Mouse (Mus musculus) testis, adult 2 months (tissue): ENCODE data around the gene Ap2m1. TPM values are rescaled to one million over a fixed set of nuclear protein-coding genes. Genes with fewer than 3 reads are reported as not detected.
"Not testable (repeated sequence)": the region's sequence is repeated elsewhere in the genome, so short reads cannot be mapped to it uniquely, and the experiment has no call there.

Experiments
- H3K27ac ChIP-seq: fragments of 200-500 bp; 2 replicates; pipeline ENCODE4 v1.5.1; 2012; ENCODE audit warnings: low read depth, low read length; ENCODE audit not compliant: control insufficient read depth, insufficient read depth
- H3K27me3 ChIP-seq: fragments of 200-500 bp; 2 replicates; pipeline ENCODE4 v1.6.1; 2012; ENCODE audit warnings: mild to moderate bottlenecking, low read length, moderate library complexity; ENCODE audit not compliant: control insufficient read depth, insufficient read depth
- H3K36me3 ChIP-seq: fragments of 200-500 bp; 2 replicates; pipeline ENCODE4 v1.6.1; 2012; ENCODE audit warnings: mild to moderate bottlenecking, low read length; ENCODE audit not compliant: control insufficient read depth, insufficient read depth
- H3K4me1 ChIP-seq: fragments of 200-500 bp; 2 replicates; pipeline ENCODE4 v1.6.1; 2012; ENCODE audit warnings: low read length; ENCODE audit not compliant: control insufficient read depth, insufficient read depth
- H3K4me3 ChIP-seq: fragments of 200-500 bp; 2 replicates; pipeline ENCODE4 v1.5.1; 2012; ENCODE audit warnings: low read depth, mild to moderate bottlenecking, low read length, moderate library complexity, mixed read lengths; ENCODE audit not compliant: control insufficient read depth
- CTCF ChIP-seq: fragments of 200-500 bp; IDR thresholded peaks from 2 replicates; pipeline ENCODE4 v1.5.1; 2012; ENCODE audit warnings: low read depth, mild to moderate bottlenecking, inconsistent platforms, low read length, moderate library complexity; ENCODE audit not compliant: control insufficient read depth, insufficient read depth, insufficient replicate concordance
- POLR2A ChIP-seq: fragments of 200-500 bp; IDR thresholded peaks from 2 replicates; pipeline ENCODE4 v1.6.1; 2012; ENCODE audit warnings: low read depth, mild to moderate bottlenecking, inconsistent platforms, low read length, moderate library complexity; ENCODE audit not compliant: control insufficient read depth
- polyA plus RNA-seq: library from polyadenylated mRNA; depleted of rRNA; stranded (reverse); fragments of >200 nt; gene quantifications from 2 replicates; pipeline ENCODE4 v1.2.3, GENCODE M21; 2012; rRNA removed

Ap2m1 gene
- polyA plus RNA-seq: 112 and 119 TPM in 2 replicates

- H3K36me3 ChIP-seq: no peaks in the 10 kb centered on the region; the same call in 1 of the 2 replicates
- H3K4me3 ChIP-seq: peak within 1 kb of the TSS; percentile 98
- TF ChIP-seq POLR2A (peak; percentile 66), CTCF (no peak)
- H3K4me1 ChIP-seq: peaks cover 3% of the 10 kb centered on the region; the same call in 1 of the 2 replicates
- H3K27me3 ChIP-seq: no peaks in the 10 kb centered on the region
- peak within 1 kb of the TSS; percentile 96 for H3K27ac ChIP-seq
Observed at GRCm38 (mm10) chr16:20535296-20536080, at the start of gene Ap2m1. TSS of gene Ap2m1 (plus strand) at chr16:20535478.

GRCm38 (mm10) chr16:20486048-20486447 lies 49.2 kb upstream of the Ap2m1 start:
- Histone ChIP-seq H3K27ac (no peak overlapping the region), H3K4me3 (no peak overlapping the region), H3K4me1 (no peaks in the 10 kb centered on the region), H3K36me3 (no peaks in the 10 kb centered on the region), H3K27me3 (no peaks in the 10 kb centered on the region)
- no peak for TF ChIP-seq POLR2A
- TF ChIP-seq CTCF: no peak

GRCm38 (mm10) chr16:20488151-20488550 lies 47.1 kb upstream of the Ap2m1 start:
- Histone ChIP-seq H3K27ac (no peak overlapping the region), H3K4me1 (no peaks in the 10 kb centered on the region), H3K4me3 (no peak overlapping the region), H3K27me3 (no peaks in the 10 kb centered on the region), H3K36me3 (no peaks in the 10 kb centered on the region)
- TF ChIP-seq CTCF: no peak
- TF ChIP-seq POLR2A: no peak

GRCm38 (mm10) chr16:20488751-20489150 lies 46.5 kb upstream of the Ap2m1 start:
- not testable (repeated sequence) for H3K36me3 ChIP-seq, H3K4me3 ChIP-seq, H3K4me1 ChIP-seq, H3K27ac ChIP-seq, H3K27me3 ChIP-seq

- Histone ChIP-seq H3K27ac (no peak overlapping the region), H3K27me3 (no peaks in the 10 kb centered on the region), H3K4me1 (no peaks in the 10 kb centered on the region), H3K36me3 (no peaks in the 10 kb centered on the region), H3K4me3 (no peak overlapping the region)
- no peak for TF ChIP-seq CTCF
- TF ChIP-seq POLR2A: no peak
Observed at GRCm38 (mm10) chr16:20489233-20489632, 46.0 kb upstream of the Ap2m1 start.

- no peak overlapping the region for H3K4me3 ChIP-seq
Observed at GRCm38 (mm10) chr16:20490581-20490980, 44.7 kb upstream of the Ap2m1 start.

GRCm38 (mm10) chr16:20491301-20491700 lies 44.0 kb upstream of the Ap2m1 start:
- Histone ChIP-seq H3K4me1 (no peaks in the 10 kb centered on the region), H3K27me3 (no peaks in the 10 kb centered on the region), H3K27ac (no peak overlapping the region), H3K36me3 (no peaks in the 10 kb centered on the region), H3K4me3 (no peak overlapping the region)
- TF ChIP-seq CTCF: no peak
- no peak for TF ChIP-seq POLR2A

More at GRCm38 (mm10) chr16:20490581-20490980, 44.7 kb upstream of the Ap2m1 start:
- TF ChIP-seq CTCF (no peak), POLR2A (no peak)
- Histone ChIP-seq H3K36me3 (no peaks in the 10 kb centered on the region), H3K4me1 (no peaks in the 10 kb centered on the region), H3K27ac (no peak overlapping the region), H3K27me3 (no peaks in the 10 kb centered on the region)

GRCm38 (mm10) chr16:20493452-20493851 lies 41.8 kb upstream of the Ap2m1 start:
- no peaks in the 10 kb centered on the region for H3K27me3 ChIP-seq
- no peak overlapping the region for H3K4me3 ChIP-seq
- H3K36me3 ChIP-seq: no peaks in the 10 kb centered on the region
- no peak overlapping the region for H3K27ac ChIP-seq
- peaks cover 6% of the 10 kb centered on the region for H3K4me1 ChIP-seq
- TF ChIP-seq CTCF (no peak), POLR2A (no peak)
